Mouse (Mus musculus) lung, postnatal 4 days (tissue): ENCODE results near the gene Xirp1.
"Not testable (repeated sequence)": the region's sequence is repeated elsewhere in the genome, so short reads cannot be mapped to it uniquely, and the experiment has no call there.

ENCODE experiments used
- DNase-seq, 2 experiments: peaks; one replicate each; pipeline ENCODE4 v3.0.0; 2021

Gene Xirp1

DNA sequence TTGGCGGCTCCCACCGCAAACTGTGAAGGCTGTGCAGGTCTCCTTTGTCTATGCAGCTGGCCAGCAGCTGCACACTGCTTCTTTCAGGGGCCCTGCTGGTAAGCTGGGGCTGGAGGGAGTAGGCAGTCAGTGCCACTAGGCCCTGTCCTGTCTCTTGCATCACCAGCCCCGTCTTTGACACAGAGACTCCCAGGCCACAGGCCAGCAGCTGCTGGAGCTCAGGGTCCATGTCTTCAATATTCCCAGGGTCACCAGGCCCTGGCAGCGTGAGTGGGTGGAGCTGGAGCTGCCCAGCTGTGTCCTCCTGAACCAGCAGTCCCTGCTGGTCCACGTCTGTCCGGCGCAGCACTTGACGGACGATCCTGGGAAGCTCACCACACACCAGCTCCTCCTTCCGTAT, 6.4 kb downstream of the Xirp1 start:
- DNase-seq: peak; percentile 25 to 80

DNA sequence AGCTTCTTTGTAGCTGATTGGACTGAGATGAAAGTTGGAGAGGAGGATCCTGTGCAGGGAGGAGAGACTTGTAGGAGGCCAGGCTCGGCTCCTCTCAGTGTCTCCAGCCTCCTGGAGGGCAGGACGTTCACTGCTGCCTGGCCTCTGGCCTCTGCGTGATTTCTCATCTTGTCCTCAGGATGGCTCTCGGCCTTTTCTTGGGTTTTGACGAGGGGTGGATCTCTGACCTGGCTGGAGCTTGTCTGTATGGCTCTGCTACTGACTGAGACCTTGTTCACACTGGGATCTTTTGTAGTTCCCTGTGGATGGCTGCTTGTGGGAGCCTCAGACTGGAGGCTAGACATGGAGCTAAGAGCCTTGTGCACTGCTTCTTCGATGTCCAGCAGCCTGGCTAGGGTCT, 8.6 kb downstream of the Xirp1 start:
- no peak for DNase-seq

DNA sequence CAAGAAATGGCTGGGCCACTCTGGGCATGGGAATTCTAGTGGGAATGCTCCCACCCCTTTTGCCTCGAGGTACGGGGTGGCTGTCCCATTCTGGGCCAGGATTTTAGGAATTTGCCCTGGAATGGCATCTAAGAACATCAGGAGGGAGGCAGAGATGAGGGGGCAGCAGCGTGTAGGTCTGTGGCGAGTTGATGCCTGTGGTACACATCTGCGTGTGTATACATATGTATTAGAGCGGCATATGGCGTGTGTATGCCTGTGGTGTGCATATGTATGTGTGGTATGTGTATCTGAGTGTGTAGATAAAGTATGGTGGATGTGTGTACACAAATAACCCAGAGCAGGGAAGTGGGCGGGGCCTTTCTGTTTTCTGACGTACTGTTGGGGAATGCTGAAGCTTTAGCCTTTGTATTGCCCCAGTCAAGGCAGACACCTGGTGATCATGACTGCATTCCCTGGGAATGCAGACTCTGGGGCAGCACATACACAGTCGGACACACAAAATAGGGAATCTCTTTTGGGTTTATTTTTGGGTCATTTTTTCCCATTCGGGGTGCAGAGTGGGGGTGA, 10.1 kb downstream of the Xirp1 start:
- DNase-seq: peak in 1 of 2 experiments; percentile 33

DNA sequence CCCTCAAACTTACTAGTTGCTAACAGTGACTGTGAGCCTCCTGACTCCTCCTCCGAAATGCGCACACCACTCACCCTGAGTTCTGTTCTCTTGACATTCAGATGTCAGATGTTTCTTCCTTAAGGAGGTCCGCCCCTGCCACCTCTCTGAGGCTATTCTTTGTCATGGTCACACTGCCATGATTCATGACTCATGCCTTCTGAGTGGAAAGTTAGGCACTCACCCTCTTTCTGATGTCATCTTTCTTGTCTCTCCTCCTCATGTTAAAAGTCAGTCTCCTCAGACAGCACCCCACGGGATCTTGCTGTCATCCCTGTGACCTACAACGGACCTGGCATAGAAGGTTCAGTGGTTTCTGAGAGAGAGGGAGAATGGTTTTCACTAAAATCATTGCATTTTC, 10.6 kb downstream of the Xirp1 start:
- DNase-seq: no peak

DNA sequence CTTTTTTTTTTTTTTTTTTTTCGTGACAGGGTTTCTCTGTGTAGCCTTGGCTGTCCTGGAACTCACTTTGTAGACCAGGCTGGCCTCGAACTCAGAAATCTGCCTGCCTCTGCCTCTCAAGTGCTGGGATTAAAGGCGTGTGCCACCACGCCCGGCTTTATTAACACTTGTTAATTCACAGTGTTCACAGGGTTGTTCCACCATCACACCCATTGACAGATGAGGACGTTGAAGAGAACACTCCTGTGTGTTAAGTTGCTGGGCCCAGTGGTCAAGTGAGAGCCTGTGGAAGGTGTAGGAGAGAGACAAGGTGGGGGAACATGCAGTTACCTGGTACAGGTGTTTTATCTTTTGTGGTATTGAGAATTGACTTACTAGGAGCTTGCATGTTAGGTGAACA, 11.2 kb downstream of the Xirp1 start:
- DNase-seq: not testable (repeated sequence)

DNA sequence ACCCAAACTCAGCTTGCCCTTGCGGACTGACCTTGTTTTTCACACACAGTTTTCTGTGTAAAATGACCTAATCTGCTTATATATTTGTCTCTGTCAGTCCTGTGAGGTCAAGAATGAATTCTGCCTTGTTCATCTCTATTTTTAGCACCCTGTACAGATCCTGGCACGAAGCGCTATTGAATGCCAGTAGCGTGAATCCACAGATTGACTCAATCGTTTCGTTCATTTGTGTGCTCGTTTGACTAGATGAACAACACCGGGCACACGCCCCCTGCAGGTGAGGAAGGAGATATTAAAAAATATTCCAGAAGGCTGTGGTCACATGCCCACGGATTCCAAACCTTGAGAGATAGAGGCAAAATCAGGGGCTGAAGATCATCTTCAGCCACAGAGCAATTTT, 11.9 kb downstream of the Xirp1 start:
- peak; percentile 77 to 79 for DNase-seq

DNA sequence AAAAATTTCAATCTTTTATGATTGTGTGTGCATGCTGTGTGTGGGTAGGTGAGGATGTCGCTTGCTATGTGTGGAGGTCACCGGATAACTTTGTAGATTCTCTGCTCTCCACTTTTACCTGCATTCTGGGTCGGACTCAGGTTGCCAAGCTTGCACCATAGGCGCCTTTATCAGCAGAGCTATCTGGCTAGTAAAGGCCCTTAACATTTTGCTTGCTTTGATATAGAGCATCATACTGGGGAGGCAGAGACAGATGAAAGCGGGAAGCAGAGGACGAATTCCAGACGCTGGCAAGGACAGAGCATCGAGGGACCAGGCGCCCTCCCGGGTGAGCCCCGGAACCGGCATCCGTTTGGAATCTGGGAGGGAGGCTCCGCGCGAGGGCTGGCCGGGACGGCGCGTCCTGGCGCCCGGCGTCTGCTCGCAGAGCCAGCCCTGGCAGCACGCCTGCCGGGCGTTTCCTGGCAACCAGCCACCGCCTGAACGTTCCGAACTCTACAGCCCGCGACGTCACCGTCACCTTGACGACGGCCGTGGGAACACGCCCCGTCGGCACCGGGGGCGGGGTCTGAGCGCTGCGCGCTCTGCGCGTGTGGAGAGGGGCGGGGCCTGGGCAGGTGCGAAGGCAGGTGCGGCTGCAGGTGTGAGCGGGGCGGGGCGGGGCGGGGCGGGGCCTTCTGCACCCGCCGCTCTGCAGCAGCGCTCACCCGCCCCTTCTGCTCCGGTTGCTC, 12.5 kb downstream of the Xirp1 start:
- peak; percentile 99 for DNase-seq

DNA sequence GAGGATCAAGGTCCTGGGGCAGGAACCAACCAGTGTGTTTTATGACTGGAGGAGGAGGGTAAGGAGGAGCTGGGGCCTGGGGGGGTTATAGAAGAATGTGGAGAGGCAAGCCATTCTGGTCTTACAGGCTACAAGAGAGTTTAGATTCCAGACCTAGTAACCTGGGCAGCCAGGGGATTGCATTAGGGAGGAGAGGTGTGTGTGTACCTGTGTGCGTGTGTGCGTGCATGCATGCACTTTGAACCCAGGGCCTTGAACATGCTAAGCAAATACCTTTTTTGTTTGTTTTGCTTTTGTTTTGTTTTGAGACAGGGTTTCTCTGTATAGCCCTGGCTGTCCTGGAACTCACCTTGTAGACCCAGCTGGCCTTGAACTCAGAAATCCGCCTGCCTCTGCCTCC, 13.5 kb downstream of the Xirp1 start:
- DNase-seq: no peak

DNA sequence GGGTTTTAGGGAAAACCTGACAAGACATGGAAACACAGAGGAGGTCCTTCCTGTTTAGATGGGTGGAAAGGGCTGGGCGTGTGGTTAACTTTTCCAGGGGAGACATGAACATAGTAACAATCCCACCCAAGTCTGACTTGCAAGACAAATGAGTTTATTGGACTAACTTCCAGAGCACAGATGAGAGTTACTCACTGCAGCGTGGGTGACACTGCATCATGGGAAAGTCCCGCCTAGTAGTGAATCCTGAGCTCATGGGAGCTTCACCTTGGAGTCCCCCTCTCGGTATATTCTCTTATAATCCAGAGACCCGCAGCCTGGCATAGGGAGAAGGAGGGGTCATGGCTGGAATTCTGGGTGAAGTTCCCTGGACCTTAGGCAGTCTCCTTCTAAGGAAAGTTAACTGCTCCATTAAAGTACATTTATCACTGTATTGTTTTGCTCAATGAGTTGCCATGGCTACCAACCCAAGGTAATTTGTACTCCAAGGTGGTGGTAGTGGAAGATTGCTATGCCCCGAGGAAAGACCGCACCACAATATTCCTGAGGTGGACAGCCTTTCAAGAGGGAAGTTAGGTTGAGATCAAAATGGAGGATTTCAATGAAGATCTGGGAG, 14.1 kb downstream of the Xirp1 start:
- DNase-seq: no peak

DNA sequence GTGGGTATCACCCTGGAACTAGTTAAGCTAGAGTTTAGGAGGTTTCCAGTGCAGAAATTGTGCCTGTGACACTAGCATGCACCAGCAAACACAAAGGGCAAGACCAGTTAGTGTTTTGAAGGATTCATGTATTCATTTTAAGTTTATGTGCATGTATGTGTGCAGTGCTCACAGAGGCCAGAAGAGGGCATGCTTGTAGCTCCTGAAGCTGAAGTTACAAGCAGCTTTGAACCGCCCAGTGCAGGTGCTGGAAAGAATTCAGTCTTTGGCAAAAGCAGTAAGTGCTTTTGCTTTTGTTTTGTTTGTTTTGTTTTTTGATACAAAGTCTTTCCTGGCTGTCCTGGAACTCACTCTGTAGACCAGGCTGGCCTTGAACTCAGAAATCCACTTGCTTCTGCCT, 15.6 kb downstream of the Xirp1 start:
- no peak for DNase-seq

DNA sequence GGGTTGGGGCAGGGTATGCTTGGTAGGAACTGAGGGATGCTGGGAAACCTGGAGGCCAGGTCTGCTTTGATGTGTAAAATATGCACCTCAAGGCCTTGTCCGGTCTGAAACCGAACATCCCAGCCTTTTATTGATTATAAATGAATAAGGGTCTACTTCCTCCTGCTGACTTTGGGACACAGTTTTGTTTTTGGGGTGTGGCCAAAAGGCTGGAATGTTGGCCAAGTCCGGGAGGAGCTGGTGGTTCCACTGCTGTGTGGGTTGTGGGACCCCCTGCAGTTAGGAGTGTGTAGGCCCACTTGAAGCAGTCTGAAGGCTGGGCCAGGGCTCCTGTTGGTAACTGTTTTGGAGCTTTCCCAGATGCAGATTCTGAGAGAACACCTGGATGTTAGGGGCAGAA, 17.5 kb downstream of the Xirp1 start:
- no peak for DNase-seq

DNA sequence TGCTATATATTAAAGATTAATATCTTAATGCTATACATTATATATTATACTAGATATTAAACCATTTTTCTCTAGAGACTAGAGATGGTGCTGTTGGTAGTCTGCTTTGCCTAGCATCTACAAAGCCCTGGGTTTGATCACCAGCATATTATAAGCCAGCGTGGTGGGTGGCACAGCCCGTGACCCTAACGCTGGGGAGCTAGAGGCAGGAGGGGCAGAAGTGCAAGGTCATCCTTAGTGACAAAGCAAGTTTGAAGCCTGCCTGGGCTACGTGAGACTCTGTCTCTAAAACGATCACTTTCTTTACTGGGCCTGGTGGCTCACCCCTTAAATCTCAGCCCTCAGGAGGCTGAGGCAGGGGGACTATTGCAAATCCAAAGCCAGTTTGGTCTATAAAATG, 20.5 kb downstream of the Xirp1 start:
- no peak for DNase-seq

DNA sequence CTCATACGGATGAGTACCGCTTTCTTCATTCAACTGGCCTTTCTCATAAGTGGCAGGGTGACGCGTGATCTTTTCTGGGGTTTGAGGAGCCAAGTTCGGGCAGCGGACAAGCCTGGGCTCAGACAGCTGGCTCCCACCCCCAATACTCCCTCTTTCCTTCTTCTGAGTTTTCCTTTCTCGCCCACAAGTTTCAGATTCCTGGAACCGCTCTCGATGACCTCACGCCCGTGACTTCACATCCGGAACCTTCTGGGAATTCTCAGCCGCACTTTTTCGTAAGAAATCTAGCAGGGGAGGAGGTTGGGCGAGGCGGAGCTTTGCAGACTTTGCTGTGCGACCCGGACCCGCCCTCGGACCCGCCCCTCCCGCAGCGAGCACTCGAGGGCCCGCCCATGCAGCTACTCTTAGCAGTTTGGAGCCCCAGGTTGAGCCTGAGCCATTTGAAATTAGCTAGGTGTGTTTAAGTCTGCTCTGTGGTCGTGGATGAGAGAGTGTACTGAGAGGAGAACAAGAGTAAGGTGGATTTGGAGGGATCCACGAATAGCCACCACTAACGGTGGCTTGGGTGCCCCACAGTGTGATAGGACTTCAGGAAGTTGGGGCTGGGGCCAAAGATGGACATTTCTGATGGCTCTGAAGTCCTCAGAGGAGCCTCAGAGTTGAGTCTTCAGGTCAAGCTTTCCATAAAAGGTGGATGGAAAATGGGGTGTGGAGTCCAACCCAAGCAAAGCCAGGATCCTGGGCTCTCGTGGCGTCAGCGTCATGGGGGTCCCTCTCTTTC, 21.3 kb downstream of the Xirp1 start:
- peak; percentile 94 for DNase-seq

DNA sequence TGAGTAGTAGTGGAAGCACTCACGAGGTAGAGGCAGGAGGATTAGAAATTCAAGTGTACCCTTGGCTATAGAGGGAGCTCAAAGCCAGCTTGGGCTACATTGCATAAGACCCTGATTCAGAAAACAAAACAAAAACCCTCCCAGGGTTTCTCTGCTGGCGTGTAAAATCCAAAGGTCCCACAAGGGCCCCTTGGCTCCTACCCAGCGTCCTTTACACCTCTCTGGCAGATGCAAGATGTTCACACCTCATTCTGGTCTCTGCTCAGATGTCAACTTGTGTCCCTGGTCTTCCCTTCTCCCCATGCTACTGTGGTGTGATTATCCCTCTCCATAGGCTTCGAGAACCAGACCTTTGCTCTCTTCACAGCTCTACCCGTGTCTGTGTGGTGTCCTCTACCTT, 22.6 kb downstream of the Xirp1 start:
- DNase-seq: no peak

DNA sequence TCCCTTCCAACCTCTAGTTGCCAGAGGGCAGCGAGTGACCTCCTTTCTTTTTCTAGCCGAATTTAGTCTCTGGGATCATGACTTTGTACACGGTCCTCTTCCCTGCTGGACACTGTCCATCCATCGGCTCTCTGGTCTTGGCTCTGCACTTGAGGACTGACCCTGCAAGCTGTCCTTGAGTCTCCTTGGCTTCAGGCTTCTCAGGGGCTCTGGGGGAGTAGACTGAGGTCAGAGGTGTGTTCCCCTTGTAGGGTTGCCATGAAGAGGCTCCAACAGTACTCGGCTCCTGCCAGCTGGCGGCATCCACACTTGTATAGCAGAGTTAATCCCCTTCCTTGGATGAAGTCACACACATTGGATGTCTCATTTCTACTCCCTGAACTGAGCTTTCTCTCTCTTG, 23.8 kb downstream of the Xirp1 start:
- no peak for DNase-seq

DNA sequence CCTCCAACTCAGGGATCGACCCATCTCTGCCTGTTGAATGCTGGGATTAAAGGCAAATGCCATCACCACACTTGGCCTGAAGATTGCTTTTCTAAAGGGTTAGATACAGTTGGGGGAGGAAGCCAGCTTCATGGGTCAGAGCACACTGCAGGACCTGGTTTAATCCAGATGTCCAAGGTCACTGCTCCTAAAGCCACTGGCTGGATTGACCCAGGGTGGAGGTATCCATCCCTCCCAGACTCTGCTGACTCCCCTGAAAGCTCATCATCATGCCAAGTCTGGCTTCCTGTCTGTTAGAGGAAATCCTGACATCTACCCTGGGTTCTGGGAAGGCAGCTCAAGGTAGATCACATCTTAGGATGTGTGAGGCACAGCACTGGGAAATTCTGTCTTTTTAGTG, 24.6 kb downstream of the Xirp1 start:
- DNase-seq: no peak

DNA sequence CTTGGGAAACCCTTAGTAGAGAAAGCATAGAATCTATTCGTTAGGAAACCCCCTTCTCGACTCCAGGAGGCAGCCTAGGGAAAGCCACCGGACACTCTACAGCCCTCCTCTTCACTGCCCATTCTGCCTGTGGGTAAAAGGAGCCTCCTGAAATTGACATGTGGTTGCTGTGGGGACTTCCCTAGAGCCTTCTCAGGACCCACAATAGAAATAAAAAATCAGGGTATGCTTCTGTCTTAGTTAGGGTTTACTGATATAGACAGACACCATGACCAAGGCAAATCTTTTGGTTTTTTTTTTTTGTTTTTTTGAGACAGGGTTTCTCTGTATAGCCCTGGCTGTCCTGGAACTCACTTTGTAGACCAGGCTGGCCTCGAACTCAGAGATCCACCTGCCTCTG, 27.3 kb downstream of the Xirp1 start:
- no peak for DNase-seq

DNA sequence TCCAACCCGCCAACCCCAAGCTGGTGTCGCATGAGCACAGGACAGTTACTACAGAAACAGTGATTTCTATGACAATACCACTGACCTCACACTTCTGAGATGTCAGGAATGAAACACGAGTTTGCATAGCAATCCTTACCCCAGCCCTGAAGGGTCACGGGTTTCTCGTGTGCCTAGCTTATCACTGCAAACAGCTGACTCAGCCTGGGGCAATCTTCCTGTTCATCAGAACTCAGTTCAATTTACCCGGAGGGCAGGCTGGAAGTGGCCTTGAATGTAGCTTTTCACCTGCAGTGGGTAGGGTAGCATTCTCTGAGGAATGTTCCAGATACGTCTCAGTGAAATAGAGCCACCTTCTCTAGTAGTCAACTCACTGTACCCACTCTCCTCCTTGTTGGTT, 29.2 kb downstream of the Xirp1 start:
- no peak for DNase-seq

DNA sequence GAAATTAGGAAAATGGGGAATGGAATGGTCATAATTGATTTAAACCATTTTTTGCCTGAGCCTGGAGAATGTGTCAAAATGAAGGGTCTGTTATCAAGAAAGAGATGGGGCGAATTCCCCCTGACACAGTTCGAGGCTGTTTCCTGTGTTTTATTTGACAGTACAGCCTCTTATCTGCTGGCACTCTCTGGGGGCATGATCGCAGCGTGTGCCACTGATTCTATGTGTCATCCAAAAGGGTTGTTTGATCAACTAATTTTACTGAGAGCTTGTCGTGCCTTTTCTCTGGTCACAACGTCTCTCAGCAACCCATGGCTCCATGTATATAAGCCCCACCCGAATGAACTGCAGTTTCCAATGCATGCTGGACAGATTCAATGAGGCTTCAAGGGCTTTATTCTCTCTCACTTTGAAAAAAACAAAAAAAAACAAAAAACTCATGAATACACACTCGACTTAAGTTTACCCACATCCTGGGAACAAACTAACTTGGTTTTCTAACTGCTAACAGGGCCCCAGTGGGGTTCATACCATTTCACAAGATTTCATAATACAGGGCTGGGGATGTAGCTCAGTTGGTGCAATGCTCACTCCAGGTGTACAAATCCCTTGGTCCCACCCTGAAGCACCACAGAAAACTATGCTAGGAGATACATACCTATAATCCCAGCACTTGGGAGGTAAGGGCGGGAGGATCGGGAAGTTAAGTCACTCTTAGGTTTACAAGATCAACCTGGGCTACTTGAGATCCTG, 30.1 kb downstream of the Xirp1 start:
- no peak for DNase-seq

DNA sequence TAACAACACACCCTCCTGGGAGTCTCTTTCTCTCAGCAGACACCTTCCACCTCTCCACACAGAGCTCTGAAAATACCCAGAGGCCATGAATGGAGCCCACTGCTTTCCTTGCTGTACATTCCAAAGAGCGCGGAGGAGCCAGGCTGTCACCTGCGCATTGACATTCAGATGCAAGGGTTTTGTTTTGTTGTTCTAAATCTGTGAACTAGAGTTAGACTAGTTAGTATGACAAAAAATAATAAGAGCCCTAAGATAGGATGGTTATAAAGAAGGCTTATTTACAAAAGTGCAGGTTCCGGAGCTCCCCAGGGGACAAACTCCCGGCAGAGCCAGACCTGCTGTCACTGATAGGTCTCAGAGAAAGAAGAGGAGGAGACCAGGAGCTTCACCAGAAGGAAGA, 32.1 kb downstream of the Xirp1 start:
- no peak for DNase-seq

DNA sequence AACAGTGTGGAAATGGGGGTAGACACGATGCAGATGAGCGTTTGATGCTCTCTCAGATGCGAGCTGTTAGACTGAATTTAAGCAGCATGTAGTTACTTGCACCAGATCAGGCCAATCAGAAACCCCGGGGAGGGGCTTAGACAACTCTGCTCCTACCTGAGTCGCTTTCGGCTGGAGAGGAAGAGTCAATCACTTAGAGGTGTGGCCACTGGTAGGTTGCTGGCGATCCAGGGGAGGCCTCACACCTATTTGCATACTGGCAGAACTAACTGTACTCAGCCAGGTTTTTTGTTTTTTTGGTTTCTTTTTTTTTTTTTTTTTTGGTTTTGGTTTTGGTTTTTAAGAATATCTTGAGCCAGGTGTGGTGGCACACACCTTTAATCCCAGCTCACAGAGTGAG, 35.1 kb downstream of the Xirp1 start:
- no peak for DNase-seq

DNA sequence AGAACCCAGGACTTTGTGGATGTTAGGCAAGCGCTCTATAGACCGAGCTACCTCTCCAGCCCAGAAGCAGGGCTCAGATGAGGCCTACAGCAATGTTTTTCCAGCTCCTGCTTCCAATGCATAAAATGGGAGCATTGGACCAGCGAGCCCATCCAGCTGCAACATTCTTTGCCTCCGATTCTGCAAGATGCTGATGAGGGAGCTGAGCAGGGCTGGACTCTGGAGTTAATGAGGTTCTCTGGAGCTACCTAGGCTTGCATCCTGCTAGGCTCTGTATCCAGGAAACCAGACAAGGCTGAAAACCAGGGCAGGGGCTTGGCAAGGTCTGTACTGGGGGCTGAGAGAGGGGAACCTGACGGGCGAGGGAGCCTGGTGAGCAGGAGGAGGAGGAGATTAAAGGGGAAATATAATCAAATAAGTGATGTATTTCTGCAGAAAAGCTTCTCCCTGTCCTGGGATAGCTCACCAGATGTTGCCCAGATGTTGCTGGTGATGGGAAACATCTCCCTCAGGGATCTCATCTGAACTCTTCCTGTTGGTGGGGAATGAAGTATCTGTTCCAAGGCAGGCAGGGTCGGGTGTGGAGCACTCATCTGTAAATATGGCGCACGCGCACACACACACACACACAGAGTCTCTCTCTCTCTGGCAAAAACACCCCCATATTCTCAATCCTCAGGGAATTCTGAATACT, 37.4 kb downstream of the Xirp1 start:
- no peak for DNase-seq
